Mouse (Mus musculus): Measurements from ENCODE around the gene Inhbc. TPM values are rescaled to one million over a fixed set of nuclear protein-coding genes. Genes with fewer than 3 reads are reported as not detected.
A peak's percentile ranks its signal among the peaks of the same experiment; 100 is the strongest.

Inhbc gene
- polyA plus RNA-seq, 1 experiment from 2014 or later, result not detected

DNA sequence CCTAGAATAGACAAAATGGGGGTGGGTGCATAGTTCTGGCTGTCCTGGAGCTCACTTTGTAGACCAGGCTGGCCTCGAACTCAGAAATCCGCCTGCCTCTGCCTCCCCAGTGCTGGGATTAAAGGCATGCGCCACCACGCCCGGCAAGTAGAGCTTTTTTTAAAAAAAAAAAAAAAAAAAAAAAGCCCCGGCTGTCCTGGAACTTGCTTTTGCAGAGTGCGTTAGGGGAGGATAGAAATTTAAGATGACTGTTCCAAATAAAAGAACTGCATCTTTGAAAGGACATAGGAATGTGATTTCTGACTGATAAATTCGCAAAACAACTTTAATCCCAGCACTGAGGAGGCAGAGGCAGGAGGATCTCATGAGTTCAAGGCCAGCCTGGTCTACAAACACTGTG, 9.4 kb upstream of the Inhbc start:
- Histone ChIP-seq H3K9ac (replicated peaks) (no peak overlapping the region; the same call in 1 of the 2 replicates), H3K4me2 (replicated peaks) (peak overlapping the region; percentile 68), H3K4me1 (replicated peaks) (peaks cover 26% of the 10 kb centered on the region), H3K27ac (peak overlapping the region; percentile 94), H3K9me3 (no peaks in the 10 kb centered on the region), H3K36me3 (0 out of 2 replicates have a peak, but pooled peaks cover 3% of the 10 kb centered on the region), H3K4me3 (replicated peaks) (peak overlapping the region; percentile 72), H3K27me3 (0 out of 2 replicates have a peak, but pooled peaks cover 3% of the 10 kb centered on the region)
- no peak for ATAC-seq
- 81% methylated on average over 8 of the region's 8 CpGs for WGBS

GRCm38 (mm10) chr10:127377700-127378099, 7.5 kb upstream of the Inhbc start:
- H3K9ac ChIP-seq (replicated peaks), result no peak overlapping the region
- H3K9me3 ChIP-seq, result no peaks in the 10 kb centered on the region
- H3K4me3 ChIP-seq (replicated peaks), result no peak overlapping the region
- no peak overlapping the region for H3K4me2 ChIP-seq (replicated peaks)
- 0 out of 2 replicates have a peak, but pooled peaks cover 3% of the 10 kb centered on the region for H3K27me3 ChIP-seq
- ATAC-seq, result no peak
- no peak overlapping the region for H3K27ac ChIP-seq
- no peaks in the 10 kb centered on the region for H3K36me3 ChIP-seq
- WGBS, result 78% methylated on average over 3 of the region's 3 CpGs
- H3K4me1 ChIP-seq (replicated peaks), result peaks cover 18% of the 10 kb centered on the region

GRCm38 (mm10) chr10:127371023-127371422, 792 bp upstream of the Inhbc start:
- WGBS, result 65% methylated on average over 2 of the region's 2 CpGs
- Histone ChIP-seq H3K36me3 (no peaks in the 10 kb centered on the region), H3K27me3 (no peaks in the 10 kb centered on the region), H3K4me3 (replicated peaks) (no peak overlapping the region), H3K27ac (no peak overlapping the region), H3K4me1 (replicated peaks) (0 out of 2 replicates have a peak, but pooled peaks cover 5% of the 10 kb centered on the region), H3K9me3 (no peaks in the 10 kb centered on the region), H3K4me2 (replicated peaks) (no peak overlapping the region), H3K9ac (replicated peaks) (no peak overlapping the region)
- no peak for ATAC-seq

DNA sequence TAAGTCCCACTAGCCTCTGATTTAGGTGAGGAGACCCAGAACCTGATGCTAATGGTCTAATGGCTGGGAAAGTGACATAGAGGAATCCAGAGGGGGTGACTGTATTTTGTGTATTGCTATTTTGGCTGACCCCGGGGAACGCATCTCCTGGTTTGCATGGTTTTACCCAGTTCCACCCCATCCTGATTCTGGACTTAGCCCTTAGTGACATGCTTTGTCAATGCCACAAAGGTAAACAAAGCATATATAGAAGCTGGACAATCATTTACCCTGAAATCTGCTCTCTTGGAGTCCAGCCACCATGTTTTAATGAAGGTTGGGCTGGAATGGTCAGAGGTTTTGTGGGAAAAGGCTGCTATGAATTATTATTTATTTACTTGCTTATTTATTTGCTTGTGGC, 2.0 kb downstream of the Inhbc start:
- no peaks in the 10 kb centered on the region for H3K9me3 ChIP-seq
- H3K4me1 ChIP-seq (replicated peaks), result 0 out of 2 replicates have a peak, but pooled peaks cover 5% of the 10 kb centered on the region
- no peaks in the 10 kb centered on the region for H3K36me3 ChIP-seq
- 80% methylated on average over 2 of the region's 2 CpGs for WGBS
- no peak overlapping the region for H3K27ac ChIP-seq
- ATAC-seq, result no peak
- H3K27me3 ChIP-seq, result no peaks in the 10 kb centered on the region
- no peak overlapping the region for H3K4me2 ChIP-seq (replicated peaks)
- no peak overlapping the region for H3K9ac ChIP-seq (replicated peaks)
- no peak overlapping the region for H3K4me3 ChIP-seq (replicated peaks)

DNA sequence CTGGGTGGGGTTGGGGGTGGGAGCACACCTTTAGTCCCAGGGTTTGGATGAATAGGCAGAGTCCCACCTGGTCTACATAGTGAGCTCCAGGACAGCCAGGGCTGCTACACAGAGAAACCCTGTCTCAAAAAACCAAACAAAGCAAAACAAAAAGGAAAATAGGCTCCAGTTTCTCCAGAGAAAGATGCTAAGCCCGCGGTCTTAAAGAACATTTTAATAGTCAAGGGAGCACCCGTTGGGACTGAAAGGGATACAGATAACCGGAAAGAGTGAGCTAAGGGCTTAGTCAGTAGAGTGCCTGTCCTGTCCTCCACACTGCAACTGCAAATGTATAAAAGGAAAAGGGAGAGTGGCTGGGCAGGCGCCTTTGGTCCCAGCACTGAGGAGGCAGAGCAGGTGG, 3.1 kb downstream of the Inhbc start:
- ATAC-seq, result no peak
- Histone ChIP-seq H3K4me2 (replicated peaks) (no peak overlapping the region), H3K9me3 (no peaks in the 10 kb centered on the region), H3K27me3 (no peaks in the 10 kb centered on the region), H3K4me3 (replicated peaks) (no peak overlapping the region), H3K36me3 (no peaks in the 10 kb centered on the region), H3K4me1 (replicated peaks) (0 out of 2 replicates have a peak, but pooled peaks cover 5% of the 10 kb centered on the region), H3K9ac (replicated peaks) (no peak overlapping the region), H3K27ac (no peak overlapping the region)
- WGBS, result 72% methylated on average over 5 of the region's 5 CpGs

DNA sequence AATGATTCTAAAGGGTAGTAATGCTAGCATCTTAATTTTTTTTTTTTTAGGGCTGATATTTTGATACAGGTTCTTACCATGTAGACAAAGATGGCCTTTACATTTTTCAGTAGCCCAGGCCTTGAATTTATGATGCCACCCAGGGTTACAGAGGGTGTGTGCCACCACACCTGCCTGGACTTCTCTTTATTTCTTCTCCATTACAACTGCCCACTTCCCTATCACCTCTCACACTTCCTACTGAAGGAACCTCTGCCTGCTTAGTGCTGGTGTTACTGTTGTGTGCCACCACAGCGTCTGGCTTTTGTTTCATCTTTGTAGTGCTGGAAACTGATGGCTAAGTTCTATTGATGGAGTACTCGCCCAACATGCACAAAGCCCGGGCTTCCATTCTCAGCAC, 9.5 kb downstream of the Inhbc start:
- ATAC-seq, result no peak
- no peak overlapping the region for H3K9ac ChIP-seq (replicated peaks)
- H3K4me3 ChIP-seq (replicated peaks), result no peak overlapping the region

GRCm38 (mm10) chr10:127355336-127355735, 14.9 kb downstream of the Inhbc start:
- Histone ChIP-seq H3K36me3 (no peaks in the 10 kb centered on the region), H3K27ac (no peak overlapping the region), H3K4me1 (replicated peaks) (peaks cover 7% of the 10 kb centered on the region), H3K27me3 (peaks cover 8% of the 10 kb centered on the region), H3K4me3 (replicated peaks) (no peak overlapping the region), H3K9me3 (no peaks in the 10 kb centered on the region), H3K4me2 (replicated peaks) (no peak overlapping the region), H3K9ac (replicated peaks) (no peak overlapping the region)
- 47% methylated on average over 10 of the region's 10 CpGs for WGBS
- no peak for ATAC-seq

More for the DNA sequence above, 9.5 kb downstream of the Inhbc start:
- WGBS, result 91% methylated on average over 3 of the region's 3 CpGs
- Histone ChIP-seq H3K27me3 (no peaks in the 10 kb centered on the region), H3K9me3 (no peaks in the 10 kb centered on the region), H3K36me3 (no peaks in the 10 kb centered on the region), H3K4me2 (replicated peaks) (no peak overlapping the region), H3K27ac (no peak overlapping the region), H3K4me1 (replicated peaks) (no peaks in the 10 kb centered on the region)

- Histone ChIP-seq H3K27ac (no peak within 1 kb of the TSS), H3K4me2 (replicated peaks) (no peak within 1 kb of the TSS), H3K27me3 (peaks cover 8% of the 10 kb centered on the region), H3K4me3 (replicated peaks) (no peak within 1 kb of the TSS), H3K9me3 (no peaks in the 10 kb centered on the region), H3K36me3 (no peaks in the 10 kb centered on the region), H3K9ac (replicated peaks) (no peak within 1 kb of the TSS), H3K4me1 (replicated peaks) (peaks cover 7% of the 10 kb centered on the region)
- ATAC-seq, result no peak
- 86% methylated on average over 18 of the region's 18 CpGs for WGBS
These were observed 16.0 kb downstream of the Inhbc start, which contains the start of gene Inhbe for GRCm38 (mm10) chr10:127353909-127354895. TSS of gene Inhbe (minus strand) at chr10:127354411.

DNA sequence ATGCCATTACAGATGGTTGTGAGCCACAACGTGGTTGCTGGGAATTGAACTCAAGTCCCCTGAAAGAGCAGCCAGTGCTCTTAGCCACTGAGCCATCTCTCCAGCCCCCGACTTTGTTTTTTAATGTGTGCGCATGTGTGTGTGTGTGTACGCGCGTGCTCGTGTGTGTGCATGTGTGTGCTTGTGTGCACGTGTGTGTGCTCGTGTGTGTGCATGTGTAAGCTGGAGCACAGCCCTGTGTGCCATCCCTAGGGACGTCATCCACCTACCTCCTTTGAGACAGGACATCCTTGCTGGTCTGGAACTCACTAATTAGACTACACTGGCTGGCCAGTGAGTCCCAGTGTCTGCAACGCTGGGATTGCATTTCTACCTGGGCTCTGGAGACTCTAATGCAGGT, 17.5 kb downstream of the Inhbc start:
- Histone ChIP-seq H3K27ac (no peak overlapping the region), H3K4me2 (replicated peaks) (no peak overlapping the region), H3K4me1 (replicated peaks) (peaks cover 7% of the 10 kb centered on the region), H3K36me3 (no peaks in the 10 kb centered on the region), H3K9ac (replicated peaks) (no peak overlapping the region), H3K27me3 (peaks cover 8% of the 10 kb centered on the region), H3K9me3 (no peaks in the 10 kb centered on the region), H3K4me3 (replicated peaks) (no peak overlapping the region)
- ATAC-seq, result no peak
- whole genome bisulfite sequencing, result 92% methylated on average over 11 of the region's 11 CpGs

DNA sequence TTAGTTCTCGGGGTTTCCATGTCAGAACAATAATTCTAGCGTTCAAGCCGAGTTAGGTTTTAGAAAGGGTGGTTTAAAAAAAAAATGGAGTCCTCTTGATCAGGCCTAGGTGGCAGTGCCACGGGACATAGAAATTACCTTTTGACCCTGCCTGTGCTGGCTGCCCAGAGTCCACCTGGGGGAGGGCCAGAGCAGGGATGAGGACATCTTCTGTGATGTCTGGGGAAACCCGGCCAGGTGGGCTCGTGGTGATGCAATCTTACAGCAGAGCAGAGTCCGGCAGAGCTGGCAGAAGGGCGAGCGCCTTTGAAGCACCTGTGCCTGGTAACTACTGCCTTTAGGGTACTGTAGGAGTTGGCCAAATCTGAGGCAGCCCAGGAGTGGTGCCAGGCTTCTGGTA, 18.0 kb downstream of the Inhbc start:
- H3K27ac ChIP-seq, result no peak overlapping the region
- 92% methylated on average over 9 of the region's 9 CpGs for WGBS
- no peaks in the 10 kb centered on the region for H3K9me3 ChIP-seq
- H3K4me1 ChIP-seq (replicated peaks), result peaks cover 7% of the 10 kb centered on the region
- H3K9ac ChIP-seq (replicated peaks), result no peak overlapping the region
- no peaks in the 10 kb centered on the region for H3K36me3 ChIP-seq
- no peak overlapping the region for H3K4me2 ChIP-seq (replicated peaks)
- no peak overlapping the region for H3K4me3 ChIP-seq (replicated peaks)
- no peak for ATAC-seq
- H3K27me3 ChIP-seq, result peaks cover 8% of the 10 kb centered on the region

- H3K9ac ChIP-seq (replicated peaks), result no peak overlapping the region
- H3K4me2 ChIP-seq (replicated peaks), result no peak overlapping the region
- H3K27me3 ChIP-seq, result peaks cover 8% of the 10 kb centered on the region
- WGBS, result 77% methylated on average over 8 of the region's 8 CpGs
- no peak for ATAC-seq
- H3K4me3 ChIP-seq (replicated peaks), result no peak overlapping the region
- peaks cover 7% of the 10 kb centered on the region for H3K4me1 ChIP-seq (replicated peaks)
- no peaks in the 10 kb centered on the region for H3K9me3 ChIP-seq
- no peak overlapping the region for H3K27ac ChIP-seq
- H3K36me3 ChIP-seq, result no peaks in the 10 kb centered on the region
These were observed 18.5 kb downstream of the Inhbc start for GRCm38 (mm10) chr10:127351719-127352118.

- H3K4me2 ChIP-seq (replicated peaks), result no peak overlapping the region
- H3K36me3 ChIP-seq, result no peaks in the 10 kb centered on the region
- H3K27me3 ChIP-seq, result peaks cover 8% of the 10 kb centered on the region
- 86% methylated on average over 8 of the region's 8 CpGs for WGBS
- 0 out of 2 replicates have a peak overlapping the region, but pooled peaks have one; percentile 29 for H3K9ac ChIP-seq (replicated peaks)
- H3K4me1 ChIP-seq (replicated peaks), result peaks cover 7% of the 10 kb centered on the region
- no peaks in the 10 kb centered on the region for H3K9me3 ChIP-seq
- H3K27ac ChIP-seq, result no peak overlapping the region
- 0 out of 2 replicates have a peak, but pooled peaks have one; percentile 4 for ATAC-seq
- no peak overlapping the region for H3K4me3 ChIP-seq (replicated peaks)
These were observed 19.0 kb downstream of the Inhbc start for GRCm38 (mm10) chr10:127351285-127351595.
